Mouse (Mus musculus) neural tube, embryonic 14.5 days (tissue): ENCODE measurements at regions not wholly inside any gene's neighbourhood (a gene's known extent, or its start where the extent isn't known, plus 50 kb on each side); places are given as distances from the start of the nearest gene placed in this dataset.

ENCODE experiments used
- ATAC-seq: fragments of 200-750 bp; cut with Nextera tagmentation; 2 replicates; pipeline ENCODE4 v1.8.0; 2017; ENCODE audit warnings: low read depth, mild to moderate bottlenecking, moderate TSS enrichment, moderate library complexity
- H3K27ac ChIP-seq: fragments of 300-500 bp; sonication (generic); 2 replicates; pipeline ENCODE4 v1.5.1; 2014; ENCODE audit warnings: low read depth, mild to moderate bottlenecking, control low read depth, low read length, moderate library complexity, mixed read lengths
- H3K27me3 ChIP-seq: fragments of 300-500 bp; sonication (generic); 2 replicates; pipeline ENCODE4 v1.6.1; 2014; ENCODE audit warnings: low read length; ENCODE audit not compliant: control insufficient read depth, insufficient read depth
- H3K36me3 ChIP-seq: fragments of 300-500 bp; sonication (generic); 2 replicates; pipeline ENCODE4 v1.6.1; 2014; ENCODE audit warnings: low read length, mixed read lengths; ENCODE audit not compliant: control insufficient read depth, insufficient read depth
- H3K4me1 ChIP-seq: fragments of 300-500 bp; sonication (generic); 2 replicates; pipeline ENCODE4 v1.6.1; 2014; ENCODE audit warnings: low read length; ENCODE audit not compliant: control insufficient read depth, insufficient read depth
- H3K4me2 ChIP-seq: fragments of 300-500 bp; sonication (generic); 2 replicates; pipeline ENCODE4 v1.6.1; 2014; ENCODE audit warnings: mild to moderate bottlenecking, low read depth, low read length, control low read depth
- H3K4me3 ChIP-seq: fragments of 300-500 bp; sonication (generic); 2 replicates; pipeline ENCODE4 v1.5.1; 2014; ENCODE audit warnings: low read depth, low read length, control low read depth, mixed read lengths
- H3K9ac ChIP-seq: fragments of 300-500 bp; sonication (generic); replicated peaks from 2 replicates; pipeline ENCODE4 v1.6.1; 2014; ENCODE audit warnings: low read depth, mild to moderate bottlenecking, control low read depth, low read length, mixed read lengths
- H3K9me3 ChIP-seq: fragments of 300-500 bp; sonication (generic); 2 replicates; pipeline ENCODE4 v1.6.1; 2016; ENCODE audit warnings: low read length; ENCODE audit not compliant: control insufficient read depth
- WGBS: fragments of 180-500 bp; shearing (Covaris S2); extraction: QIAGEN DNeasy Blood & Tissue Kit; methylation state at CpG from one replicate; pipeline ENCODE4 v1.1.7; 2014; 5-methylcytosine and 5-hydroxymethylcytosine counted together

GRCm38 (mm10) chr14:25073143-25073542 is 385.8 kb upstream of the Zmiz1 start:
- H3K27ac ChIP-seq, result no peak overlapping the region
- no peak overlapping the region for H3K9ac ChIP-seq
- H3K27me3 ChIP-seq, result no peaks in the 10 kb centered on the region
- ATAC-seq, result no peak
- no peak overlapping the region for H3K4me3 ChIP-seq
- peaks cover 10% of the 10 kb centered on the region; the same call in 1 of the 2 replicates for H3K4me1 ChIP-seq
- 69% methylated on average over 5 of the region's 5 CpGs for WGBS
- no peaks in the 10 kb centered on the region for H3K36me3 ChIP-seq
- no peaks in the 10 kb centered on the region for H3K9me3 ChIP-seq
- no peak overlapping the region for H3K4me2 ChIP-seq

GRCm38 (mm10) chr14:25074022-25074800 is 384.8 kb upstream of the Zmiz1 start:
- 91% methylated on average over 9 of the region's 9 CpGs for WGBS
- no peak overlapping the region for H3K4me3 ChIP-seq
- H3K4me2 ChIP-seq, result no peak overlapping the region
- no peaks in the 10 kb centered on the region for H3K27me3 ChIP-seq
- no peak overlapping the region for H3K9ac ChIP-seq
- no peaks in the 10 kb centered on the region for H3K9me3 ChIP-seq
- ATAC-seq, result no peak
- H3K4me1 ChIP-seq, result 0 out of 2 replicates have a peak, but pooled peaks cover 6% of the 10 kb centered on the region
- no peak overlapping the region for H3K27ac ChIP-seq
- H3K36me3 ChIP-seq, result no peaks in the 10 kb centered on the region

GRCm38 (mm10) chr14:25074891-25075290 is 384.1 kb upstream of the Zmiz1 start:
- 76% methylated on average over 5 of the region's 5 CpGs for WGBS
- no peak overlapping the region for H3K27ac ChIP-seq

GRCm38 (mm10) chr14:25080431-25080830 is 378.6 kb upstream of the Zmiz1 start:
- 83% methylated on average over 3 of the region's 3 CpGs for WGBS
- Histone ChIP-seq H3K9me3 (peaks cover 6% of the 10 kb centered on the region; the same call in 1 of the 2 replicates), H3K36me3 (no peaks in the 10 kb centered on the region), H3K4me1 (no peaks in the 10 kb centered on the region), H3K4me2 (no peak overlapping the region), H3K4me3 (no peak overlapping the region), H3K9ac (no peak overlapping the region), H3K27ac (no peak overlapping the region), H3K27me3 (no peaks in the 10 kb centered on the region)
- no peak for ATAC-seq

More at GRCm38 (mm10) chr14:25074891-25075290, 384.1 kb upstream of the Zmiz1 start:
- Histone ChIP-seq H3K4me2 (no peak overlapping the region), H3K9ac (no peak overlapping the region), H3K4me1 (0 out of 2 replicates have a peak, but pooled peaks cover 6% of the 10 kb centered on the region), H3K4me3 (no peak overlapping the region), H3K9me3 (no peaks in the 10 kb centered on the region), H3K27me3 (no peaks in the 10 kb centered on the region), H3K36me3 (no peaks in the 10 kb centered on the region)
- no peak for ATAC-seq

- Histone ChIP-seq H3K4me2 (no peak overlapping the region), H3K27me3 (no peaks in the 10 kb centered on the region), H3K27ac (no peak overlapping the region), H3K36me3 (no peaks in the 10 kb centered on the region), H3K9ac (no peak overlapping the region), H3K4me1 (no peaks in the 10 kb centered on the region), H3K9me3 (peaks cover 6% of the 10 kb centered on the region; the same call in 1 of the 2 replicates), H3K4me3 (no peak overlapping the region)
- 79% methylated on average over 4 of the region's 4 CpGs for WGBS
- no peak for ATAC-seq
These were observed 375.1 kb upstream of the Zmiz1 start for GRCm38 (mm10) chr14:25083847-25084246.

GRCm38 (mm10) chr14:25096786-25097185 is 362.2 kb upstream of the Zmiz1 start:
- WGBS, result 86% methylated on average over 3 of the region's 3 CpGs
- ATAC-seq, result no peak
- H3K4me3 ChIP-seq, result no peak overlapping the region

GRCm38 (mm10) chr14:25105391-25105790 is 353.6 kb upstream of the Zmiz1 start:
- Histone ChIP-seq H3K4me2 (no peak overlapping the region), H3K27ac (no peak overlapping the region), H3K27me3 (no peaks in the 10 kb centered on the region), H3K36me3 (no peaks in the 10 kb centered on the region), H3K9ac (no peak overlapping the region), H3K4me1 (peaks cover 20% of the 10 kb centered on the region), H3K4me3 (no peak overlapping the region), H3K9me3 (no peaks in the 10 kb centered on the region)
- whole genome bisulfite sequencing, result 85% methylated on average over 10 of the region's 10 CpGs
- no peak for ATAC-seq

More at GRCm38 (mm10) chr14:25096786-25097185, 362.2 kb upstream of the Zmiz1 start:
- Histone ChIP-seq H3K4me2 (no peak overlapping the region), H3K4me1 (no peaks in the 10 kb centered on the region), H3K27me3 (no peaks in the 10 kb centered on the region), H3K9ac (no peak overlapping the region), H3K36me3 (no peaks in the 10 kb centered on the region), H3K27ac (no peak overlapping the region), H3K9me3 (no peaks in the 10 kb centered on the region)

GRCm38 (mm10) chr14:25106451-25106850 is 352.5 kb upstream of the Zmiz1 start:
- no peak overlapping the region for H3K27ac ChIP-seq
- no peak overlapping the region for H3K4me2 ChIP-seq
- H3K27me3 ChIP-seq, result no peaks in the 10 kb centered on the region
- ATAC-seq, result no peak
- no peaks in the 10 kb centered on the region for H3K36me3 ChIP-seq
- no peak overlapping the region for H3K9ac ChIP-seq
- H3K4me1 ChIP-seq, result peaks cover 20% of the 10 kb centered on the region
- no peak overlapping the region for H3K4me3 ChIP-seq
- 100% methylated on average over 2 of the region's 2 CpGs for WGBS
- no peaks in the 10 kb centered on the region for H3K9me3 ChIP-seq

GRCm38 (mm10) chr14:25108101-25108652 is 350.8 kb upstream of the Zmiz1 start:
- H3K27me3 ChIP-seq, result no peaks in the 10 kb centered on the region
- H3K4me2 ChIP-seq, result peak overlapping the region; percentile 37
- H3K4me1 ChIP-seq, result peaks cover 20% of the 10 kb centered on the region
- WGBS, result 5% methylated on average over 17 of the region's 17 CpGs
- ATAC-seq, result peak; percentile 68
- H3K9me3 ChIP-seq, result no peaks in the 10 kb centered on the region
- H3K9ac ChIP-seq, result peak overlapping the region; percentile 47
- no peak overlapping the region; the same call in 1 of the 2 replicates for H3K4me3 ChIP-seq
- H3K36me3 ChIP-seq, result no peaks in the 10 kb centered on the region
- H3K27ac ChIP-seq, result peak overlapping the region; percentile 96
